Mouse (Mus musculus): ENCODE measurements around the gene Npcd.

DNA sequence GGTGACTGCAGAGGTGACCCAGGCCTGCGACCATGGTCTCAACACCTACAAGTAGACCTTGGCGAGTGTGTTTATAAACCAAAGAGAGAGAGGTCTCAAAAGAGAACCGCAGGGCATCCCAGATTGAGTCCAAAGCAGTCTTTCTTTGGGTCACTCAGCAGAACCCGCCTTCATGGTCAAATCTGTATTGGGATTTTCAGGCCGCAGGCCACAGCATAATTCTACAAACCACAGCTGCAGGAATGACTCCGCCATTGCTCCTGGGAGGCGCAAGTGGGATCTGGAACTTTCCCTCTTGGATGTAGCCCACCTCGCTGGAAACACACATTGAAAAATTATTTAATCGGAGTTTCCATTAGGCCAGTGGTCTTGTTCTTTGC lies 834 bp upstream of the Npcd start:
- TF ChIP-seq CTCF (IDR thresholded peaks at IDR 0.05; ENCODE audit: extremely low read depth, insufficient read depth, insufficient read length, insufficient replicate concordance) (no peak), POLR2A (IDR thresholded peaks at IDR 0.05; ENCODE audit: low read depth, low read length) (no peak)

Measured in spleen, adult 2 months (tissue).